Mouse (Mus musculus) lung, embryonic 14.5 days (tissue): ENCODE results near the gene Cmtm2b. TPM values are rescaled to one million over a fixed set of nuclear protein-coding genes. Genes with fewer than 3 reads are reported as not detected.
A peak's percentile ranks its signal among the peaks of the same experiment; 100 is the strongest.

ENCODE experiments used
- ATAC-seq: fragments of 200-750 bp; cut with Nextera tagmentation; 2 replicates; pipeline ENCODE4 v1.8.0; 2017; ENCODE audit warnings: mild to moderate bottlenecking, moderate TSS enrichment, moderate library complexity; ENCODE audit not compliant: insufficient read depth
- DNase-seq: peaks from one replicate; pipeline ENCODE4 v3.0.0-alpha.2; 2015
- H3K27ac ChIP-seq: fragments of 300-500 bp; sonication (generic); 2 replicates; pipeline ENCODE4 v1.5.1; 2014; ENCODE audit warnings: low read depth, mild to moderate bottlenecking, moderate library complexity
- H3K27me3 ChIP-seq: fragments of 300-500 bp; sonication (generic); 2 replicates; pipeline ENCODE4 v1.6.1; 2014; ENCODE audit warnings: low read length, control low read depth; ENCODE audit not compliant: insufficient read depth
- H3K36me3 ChIP-seq: fragments of 300-500 bp; sonication (generic); 2 replicates; pipeline ENCODE4 v1.6.1; 2014; ENCODE audit warnings: control low read depth; ENCODE audit not compliant: insufficient read depth
- H3K4me1 ChIP-seq: fragments of 300-500 bp; sonication (generic); 2 replicates; pipeline ENCODE4 v1.6.1; 2014; ENCODE audit warnings: antibody characterized with exemption, control low read depth; ENCODE audit not compliant: insufficient read depth
- H3K4me2 ChIP-seq: fragments of 300-500 bp; sonication (generic); 2 replicates; pipeline ENCODE4 v1.6.1; 2014; ENCODE audit warnings: mild to moderate bottlenecking
- H3K4me3 ChIP-seq: fragments of 300-500 bp; sonication (generic); 2 replicates; pipeline ENCODE4 v1.5.1; 2014; ENCODE audit warnings: low read depth, low read length
- H3K9ac ChIP-seq: fragments of 300-500 bp; sonication (generic); 2 replicates; pipeline ENCODE4 v1.6.1; 2014
- H3K9me3 ChIP-seq: fragments of 300-500 bp; sonication (generic); 2 replicates; pipeline ENCODE4 v1.6.1; 2016; ENCODE audit warnings: low read depth, low read length, control low read depth
- CTCF ChIP-seq: IDR thresholded peaks from 2 replicates; pipeline ENCODE4 v1.5.1; 2016; ENCODE audit warnings: antibody characterized with exemption, low read depth
- WGBS: fragments of 180-500 bp; shearing (Covaris S2); extraction: QIAGEN DNeasy Blood & Tissue Kit; methylation state at CpG from one replicate; pipeline ENCODE4 v1.1.7; 2014; 5-methylcytosine and 5-hydroxymethylcytosine counted together
- polyA plus RNA-seq: library from polyadenylated mRNA; unstranded; fragments of >200 nt; fragmentation: Nextera tagmentation; extraction: Ambion mirVana; gene quantifications from 2 replicates; pipeline ENCODE4 v1.2.1, GENCODE M21; 2014

The Cmtm2b gene
- polyA plus RNA-seq, 1 experiment from 2014 or later, result not detected

DNA sequence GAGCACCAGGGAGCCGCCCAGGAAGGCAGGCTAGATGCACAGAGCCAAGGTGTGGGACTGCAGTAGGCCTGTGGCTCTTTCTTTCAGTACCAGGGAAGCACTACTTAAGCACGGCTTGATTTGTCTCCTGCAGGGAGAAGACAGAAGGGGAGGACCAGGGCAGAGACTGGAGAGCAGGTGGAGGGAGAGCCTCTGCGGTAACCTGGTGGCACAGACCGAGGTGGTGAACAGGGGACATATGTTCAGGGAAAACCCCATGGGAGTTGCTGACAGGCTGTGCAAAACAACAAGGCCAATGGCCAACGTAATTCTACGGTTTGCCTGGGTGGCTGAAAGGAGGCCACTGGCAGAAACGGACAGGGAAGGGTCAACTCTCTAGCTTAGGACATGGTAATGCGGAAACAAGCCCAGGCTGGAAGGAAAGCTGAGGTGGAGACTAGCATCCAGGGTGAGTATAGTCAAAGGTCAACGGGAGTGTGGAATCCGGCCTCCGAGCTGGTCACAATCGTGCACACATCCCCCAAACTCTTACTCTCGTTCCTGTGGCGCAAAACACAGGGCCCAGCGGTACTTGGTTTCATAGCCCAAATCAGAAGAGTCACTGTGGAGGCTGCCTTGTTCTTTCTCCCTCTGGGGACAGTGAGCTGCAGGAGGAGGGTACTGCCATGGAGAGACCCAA lies 37.9 kb downstream of the Cmtm2b start:
- DNase-seq (no peak), ATAC-seq (no peak)
- Histone ChIP-seq H3K27ac (no peak overlapping the region), H3K27me3 (no peaks in the 10 kb centered on the region), H3K36me3 (peaks cover 12% of the 10 kb centered on the region; the same call in 1 of the 2 replicates), H3K4me1 (no peaks in the 10 kb centered on the region), H3K9ac (no peak overlapping the region), H3K9me3 (no peaks in the 10 kb centered on the region), H3K4me3 (no peak overlapping the region), H3K4me2 (no peak overlapping the region)
- no peak for TF ChIP-seq CTCF
- 77% methylated on average over 15 of the region's 15 CpGs for WGBS

DNA sequence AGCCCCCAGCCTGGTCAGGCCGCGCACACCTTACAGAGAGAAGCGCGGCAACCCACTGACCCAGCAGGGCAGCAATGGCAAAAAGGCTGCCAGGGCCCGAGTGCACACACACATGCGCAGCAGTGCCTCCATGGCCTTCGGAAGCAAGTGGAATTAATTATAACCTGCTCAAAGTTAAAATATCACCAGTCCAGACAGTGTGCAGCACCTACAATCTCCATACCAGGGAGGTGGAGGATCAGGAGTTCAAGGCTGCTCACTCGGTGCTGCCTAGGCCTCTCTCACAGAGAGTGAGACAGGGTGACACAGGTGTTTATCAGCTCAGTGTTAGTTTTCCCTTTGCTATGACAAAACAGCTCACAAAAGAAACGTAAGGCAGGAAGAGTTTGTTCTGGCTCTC lies 43.7 kb downstream of the Cmtm2b start:
- no peaks in the 10 kb centered on the region for H3K9me3 ChIP-seq
- H3K4me3 ChIP-seq, result no peak overlapping the region
- H3K27me3 ChIP-seq, result no peaks in the 10 kb centered on the region
- H3K36me3 ChIP-seq, result peaks cover 5% of the 10 kb centered on the region; the same call in 1 of the 2 replicates
- no peak overlapping the region for H3K9ac ChIP-seq
- H3K27ac ChIP-seq, result no peak overlapping the region
- DNase-seq, result no peak
- H3K4me2 ChIP-seq, result no peak overlapping the region
- TF ChIP-seq CTCF, result no peak
- ATAC-seq, result no peak
- H3K4me1 ChIP-seq, result no peaks in the 10 kb centered on the region
- 91% methylated on average over 9 of the region's 9 CpGs for WGBS

DNA sequence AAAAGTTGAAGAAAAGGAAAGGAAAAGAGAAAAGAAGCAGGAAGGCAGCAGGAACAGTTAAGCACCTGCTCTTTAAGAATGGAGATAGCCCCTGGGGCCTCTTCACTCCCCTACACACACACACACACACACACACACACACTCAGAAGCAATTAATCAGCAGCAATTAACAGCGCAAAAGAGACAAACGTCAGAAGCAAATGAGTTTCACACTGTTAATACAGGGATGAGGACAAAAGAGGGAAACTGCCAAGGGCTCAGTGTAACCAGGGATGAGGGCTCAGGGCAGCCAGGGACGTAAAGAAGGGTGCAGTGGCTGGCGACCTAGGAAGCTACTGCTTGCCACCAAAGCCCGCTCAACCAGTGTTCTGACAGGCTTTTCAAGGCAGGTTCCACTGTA lies 45.4 kb downstream of the Cmtm2b start:
- Histone ChIP-seq H3K4me3 (no peak overlapping the region), H3K27ac (no peak overlapping the region), H3K9me3 (no peaks in the 10 kb centered on the region), H3K36me3 (peaks cover 1% of the 10 kb centered on the region; the same call in 1 of the 2 replicates), H3K9ac (no peak overlapping the region), H3K27me3 (no peaks in the 10 kb centered on the region), H3K4me2 (no peak overlapping the region), H3K4me1 (no peaks in the 10 kb centered on the region)
- ATAC-seq (no peak), DNase-seq (no peak)
- 54% methylated on average over 5 of the region's 5 CpGs for WGBS
- no peak for TF ChIP-seq CTCF

DNA sequence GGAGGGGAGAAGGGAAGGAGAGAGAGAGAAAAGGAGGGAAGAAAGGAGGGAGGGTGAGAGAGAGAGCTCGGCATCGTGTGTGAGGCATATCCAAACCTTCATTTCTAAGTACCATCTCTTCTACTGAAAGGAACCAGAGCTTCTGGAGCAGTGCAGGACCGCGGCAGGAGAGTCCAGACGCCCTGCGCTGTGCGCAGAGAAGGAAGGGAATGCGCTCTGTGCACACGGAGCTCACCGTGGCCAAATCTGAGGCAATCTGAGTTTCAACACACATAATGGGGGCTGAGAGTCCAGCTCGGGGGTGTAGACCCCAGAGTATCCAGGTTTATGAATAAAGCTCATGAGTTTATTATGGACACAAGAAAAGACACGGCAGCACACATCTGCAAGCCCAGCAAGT lies 47.6 kb downstream of the Cmtm2b start:
- no peaks in the 10 kb centered on the region for H3K27me3 ChIP-seq
- H3K4me2 ChIP-seq, result no peak overlapping the region
- no peaks in the 10 kb centered on the region for H3K4me1 ChIP-seq
- H3K36me3 ChIP-seq, result no peaks in the 10 kb centered on the region
- H3K9ac ChIP-seq, result no peak overlapping the region
- no peak overlapping the region for H3K4me3 ChIP-seq
- WGBS, result 78% methylated on average over 12 of the region's 12 CpGs
- ATAC-seq, result no peak
- DNase-seq, result no peak
- no peaks in the 10 kb centered on the region for H3K9me3 ChIP-seq
- no peak for TF ChIP-seq CTCF
- H3K27ac ChIP-seq, result no peak overlapping the region

DNA sequence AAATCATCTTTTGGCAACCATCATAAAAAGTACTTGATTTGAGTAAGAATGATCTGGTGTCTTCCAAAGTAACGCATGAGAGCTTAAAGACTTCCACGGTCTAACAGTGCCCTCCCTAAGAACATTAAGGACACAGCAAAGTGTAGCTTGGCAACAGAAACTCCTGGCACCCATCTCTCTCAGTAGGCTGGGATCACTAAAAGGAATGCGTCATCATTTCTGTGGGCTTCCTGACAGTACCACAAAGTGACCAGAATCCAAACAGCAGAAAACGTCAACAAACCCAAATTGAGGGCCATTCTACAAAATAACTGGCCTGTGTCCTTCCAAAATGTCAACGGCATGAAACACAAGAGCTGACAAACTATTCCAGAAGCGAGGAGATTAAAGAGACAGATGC lies 48.0 kb downstream of the Cmtm2b start:
- 70% methylated on average over 6 of the region's 6 CpGs for WGBS

DNA sequence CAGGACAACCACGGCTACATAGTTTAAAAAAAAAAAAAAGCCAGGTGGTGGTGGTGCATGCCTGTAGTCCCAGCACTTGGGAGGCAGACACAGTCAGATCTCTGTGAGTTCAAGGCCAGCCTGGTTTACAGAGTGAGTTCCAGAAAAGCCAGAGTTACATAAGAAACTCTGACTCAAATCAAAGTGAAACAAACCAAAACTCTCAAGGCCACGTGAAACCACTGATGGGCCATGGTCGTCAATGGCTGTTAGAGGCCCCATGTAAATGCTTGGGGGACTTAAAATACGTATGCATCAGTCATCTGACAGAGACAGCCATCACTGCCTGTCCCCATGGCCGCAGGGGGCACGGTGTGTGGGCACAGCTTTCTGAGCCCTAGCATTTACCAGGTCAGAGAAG lies 49.1 kb downstream of the Cmtm2b start:
- no peak overlapping the region for H3K4me3 ChIP-seq
- H3K36me3 ChIP-seq, result no peaks in the 10 kb centered on the region
- TF ChIP-seq CTCF, result no peak
- 86% methylated on average over 6 of the region's 6 CpGs for WGBS
- no peaks in the 10 kb centered on the region for H3K9me3 ChIP-seq
- H3K27me3 ChIP-seq, result no peaks in the 10 kb centered on the region
- ATAC-seq, result no peak
- H3K27ac ChIP-seq, result no peak overlapping the region
- no peak for DNase-seq
- peaks cover 11% of the 10 kb centered on the region; the same call in 1 of the 2 replicates for H3K4me1 ChIP-seq
- H3K9ac ChIP-seq, result no peak overlapping the region
- H3K4me2 ChIP-seq, result no peak overlapping the region

More for the DNA sequence above, 48.0 kb downstream of the Cmtm2b start:
- H3K36me3 ChIP-seq, result no peaks in the 10 kb centered on the region
- DNase-seq (no peak), ATAC-seq (no peak)
- no peaks in the 10 kb centered on the region for H3K27me3 ChIP-seq
- H3K4me2 ChIP-seq, result no peak overlapping the region
- no peak overlapping the region for H3K27ac ChIP-seq
- no peak overlapping the region for H3K9ac ChIP-seq
- no peak overlapping the region for H3K4me3 ChIP-seq
- no peak for TF ChIP-seq CTCF
- no peaks in the 10 kb centered on the region for H3K9me3 ChIP-seq
- H3K4me1 ChIP-seq, result peaks cover 3% of the 10 kb centered on the region; the same call in 1 of the 2 replicates

DNA sequence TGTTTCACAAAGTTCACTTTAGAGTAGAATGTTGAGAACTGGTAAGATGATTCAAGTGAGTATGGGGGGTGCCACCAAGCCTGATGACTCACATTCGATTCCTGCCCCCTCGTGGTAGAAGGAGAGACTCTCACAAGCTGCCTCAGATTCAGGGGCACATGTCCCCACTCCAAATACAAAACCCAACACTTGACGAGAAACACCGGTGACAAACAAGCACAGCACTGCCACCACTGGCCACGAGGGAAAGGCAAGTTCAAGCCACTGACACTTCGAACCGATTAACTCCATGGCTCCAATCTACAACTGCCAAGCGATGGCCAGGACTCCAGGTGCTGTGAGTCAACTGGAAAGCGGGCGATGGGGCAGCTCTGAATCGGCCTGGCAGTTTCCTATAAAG lies 51.7 kb downstream of the Cmtm2b start:
- ATAC-seq (no peak), DNase-seq (peak; percentile 25)
- TF ChIP-seq CTCF, result peak; percentile 50
- H3K4me3 ChIP-seq, result no peak overlapping the region
- 75% methylated on average over 11 of the region's 11 CpGs for WGBS
- H3K4me2 ChIP-seq, result no peak overlapping the region
- no peak overlapping the region for H3K9ac ChIP-seq
- H3K36me3 ChIP-seq, result no peaks in the 10 kb centered on the region
- H3K27me3 ChIP-seq, result no peaks in the 10 kb centered on the region
- H3K4me1 ChIP-seq, result peaks cover 11% of the 10 kb centered on the region; the same call in 1 of the 2 replicates
- H3K9me3 ChIP-seq, result no peaks in the 10 kb centered on the region
- H3K27ac ChIP-seq, result no peak overlapping the region
